Mouse (Mus musculus) ovary, postnatal 10 days (tissue): ENCODE measurements at regions not wholly inside any gene's neighbourhood (a gene's known extent, or its start where the extent isn't known, plus 50 kb on each side); places are given as distances from the start of the nearest gene placed in this dataset.
A peak's percentile ranks its signal among the peaks of the same experiment; 100 is the strongest.

Experiments used
- DNase-seq: peaks from one replicate; pipeline ENCODE4 v3.0.0; 2022; ENCODE audit warnings: low spot score

DNA sequence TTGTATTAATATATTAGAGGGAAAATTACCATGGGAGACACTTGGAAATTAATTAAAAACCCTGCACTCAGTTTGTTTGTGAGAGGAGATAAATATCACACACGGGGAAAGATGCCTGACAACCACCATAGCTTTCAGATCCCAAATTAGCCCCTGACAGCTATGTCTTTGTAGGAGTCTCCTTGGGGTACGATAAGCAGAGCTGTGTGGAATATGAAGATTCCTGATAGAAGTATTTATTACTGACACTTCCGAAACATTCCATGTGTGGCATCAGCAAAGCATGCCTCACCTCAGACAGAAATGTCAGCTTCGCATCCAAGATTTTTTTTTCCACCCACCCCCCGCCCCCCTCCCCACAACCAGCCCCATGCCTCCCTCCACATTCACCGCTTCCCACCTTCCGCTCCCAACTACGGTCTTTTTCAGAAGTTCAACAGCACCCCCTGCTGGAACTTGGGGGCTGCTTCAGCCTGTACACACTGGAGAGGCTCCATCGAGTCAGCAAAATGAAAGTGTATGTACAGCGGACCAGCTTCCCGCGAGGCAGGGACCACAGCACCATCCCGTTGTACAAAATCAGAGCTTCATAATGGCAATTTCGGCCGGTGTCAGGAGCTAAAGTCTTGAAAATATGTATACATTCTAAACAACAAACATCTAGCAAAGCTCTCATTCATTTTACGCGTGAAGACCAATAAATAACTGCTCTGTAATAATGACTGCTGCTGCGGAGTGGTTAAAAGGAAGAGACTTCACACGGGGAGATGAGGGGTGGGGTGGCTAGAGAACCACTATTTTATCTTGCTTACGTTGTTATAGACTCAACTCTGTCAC is 66.7 kb downstream of the Rwdd3 start:
- peak; percentile 37 for DNase-seq

DNA sequence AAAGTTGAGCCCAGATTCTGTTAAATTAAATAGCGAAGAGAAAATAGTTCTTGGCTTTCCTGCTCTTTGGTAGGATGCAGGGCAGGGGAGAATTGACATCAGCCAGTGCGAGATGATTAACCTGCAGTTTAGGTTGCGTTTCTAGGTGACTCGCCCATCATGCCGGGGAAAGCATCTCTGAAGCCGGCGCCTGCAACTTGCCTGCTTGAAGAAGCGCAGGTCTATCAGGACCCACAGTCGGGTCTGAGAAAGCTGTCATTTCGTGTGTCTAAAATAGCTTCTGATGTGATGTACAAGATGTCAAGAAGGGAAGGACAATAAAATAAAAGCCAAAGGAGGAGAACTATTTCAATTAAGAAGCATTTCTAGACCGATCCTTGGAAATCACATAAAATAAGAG is 68.6 kb downstream of the Rwdd3 start:
- no peak for DNase-seq

DNA sequence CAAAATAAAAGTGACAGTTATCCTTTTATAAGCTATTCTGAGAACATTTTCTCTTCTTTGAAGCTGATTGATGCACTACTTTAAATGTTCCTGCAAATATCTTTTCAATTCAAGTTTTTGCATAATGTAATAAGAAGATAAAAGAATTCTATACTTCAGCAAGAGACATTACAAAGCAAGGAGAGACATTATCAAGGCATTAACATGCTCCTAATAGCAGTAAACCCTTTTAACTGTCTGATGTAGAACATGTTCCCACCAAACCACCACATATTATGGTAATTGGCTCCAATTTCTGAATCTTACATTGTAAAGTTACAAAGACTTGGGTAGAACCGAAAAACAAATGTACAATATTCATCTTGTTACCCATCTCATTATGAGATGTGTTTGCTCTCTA is 69.4 kb downstream of the Rwdd3 start:
- DNase-seq = no peak

DNA sequence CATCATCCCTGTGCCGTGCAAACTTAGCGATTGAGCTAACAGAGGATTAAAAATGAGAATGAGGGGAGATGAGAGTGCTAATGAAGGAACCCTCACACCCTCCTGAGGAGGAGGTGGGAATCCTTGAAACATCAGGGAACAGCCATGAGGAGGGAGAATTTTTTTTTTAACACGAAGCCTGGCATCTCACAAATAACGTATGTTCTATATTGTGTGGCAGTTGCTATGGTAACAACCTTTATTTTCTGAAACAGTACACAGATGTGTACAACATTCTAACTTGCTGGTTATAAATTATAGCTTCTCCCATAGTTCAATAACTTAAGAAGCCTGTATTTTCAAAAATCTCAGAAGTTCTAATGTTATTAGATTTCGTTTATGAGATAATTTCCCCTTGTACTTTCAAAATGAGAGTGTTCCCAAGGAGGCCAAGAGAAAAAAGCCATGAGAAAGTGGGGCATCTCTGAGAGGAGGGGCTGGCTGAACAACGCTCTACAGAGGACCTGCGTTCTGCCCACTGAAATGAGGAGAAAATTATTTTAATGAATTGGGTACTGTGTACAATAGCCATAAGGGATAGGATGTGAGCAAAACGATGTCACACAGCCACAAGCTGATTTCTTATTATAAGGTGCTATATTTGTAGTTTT is 71.2 kb downstream of the Rwdd3 start:
- no peak for DNase-seq

DNA sequence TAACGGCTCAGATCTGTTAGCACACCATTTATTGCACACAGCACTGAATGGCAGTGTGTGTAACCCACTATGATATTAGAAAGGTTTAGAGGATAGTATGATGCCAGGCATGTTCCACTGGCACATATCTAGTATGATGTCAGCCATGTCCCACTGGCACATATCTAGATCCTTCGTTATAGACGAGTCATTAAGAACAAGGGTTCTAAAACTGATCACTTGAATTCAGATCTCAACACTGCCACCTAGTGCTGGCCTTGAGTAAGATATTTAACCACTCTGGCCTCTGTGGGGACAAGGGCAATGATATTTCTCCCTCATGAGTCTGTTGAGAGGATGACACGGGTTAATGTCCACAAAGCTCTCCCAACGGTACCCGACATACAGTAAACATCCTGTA is 78.0 kb downstream of the Rwdd3 start:
- no peak for DNase-seq

DNA sequence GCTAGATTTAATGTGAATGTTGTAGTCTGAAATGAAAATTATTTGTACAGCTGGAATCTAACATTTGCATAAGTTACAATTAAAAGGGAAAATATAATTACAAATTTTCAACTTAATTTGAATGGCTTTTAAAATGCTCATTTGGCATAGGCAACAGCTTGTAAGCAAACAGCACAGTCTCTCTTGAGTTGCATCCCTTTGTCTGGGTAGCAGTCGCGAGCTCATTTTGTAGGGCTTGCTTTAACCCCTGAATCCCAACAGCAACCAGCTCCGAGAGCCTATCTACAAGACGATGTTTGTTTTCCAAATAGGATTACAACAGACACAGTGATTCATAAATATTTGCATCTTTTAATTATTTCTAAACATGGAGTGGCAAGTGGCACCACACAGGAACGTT is 82.8 kb downstream of the Rwdd3 start:
- DNase-seq = no peak

DNA sequence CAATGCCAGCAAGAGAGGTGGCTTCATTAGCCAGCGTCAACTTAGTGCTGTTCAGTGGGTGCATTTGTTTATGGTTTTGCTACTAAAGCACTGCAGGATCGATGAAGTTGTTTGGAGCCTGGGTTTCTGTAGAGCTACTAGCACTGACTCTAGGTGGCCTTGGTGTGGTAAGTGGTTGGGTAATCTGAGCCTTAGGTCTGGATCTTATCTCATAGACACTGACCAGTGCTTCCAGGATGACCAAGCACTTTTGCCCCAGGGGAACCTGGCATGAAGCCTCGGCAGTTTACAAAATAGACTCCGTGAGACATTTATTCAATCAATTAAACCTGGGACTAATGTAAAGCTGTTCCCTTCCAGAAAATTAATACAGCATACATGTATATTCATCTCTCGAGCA is 102.8 kb downstream of the Rwdd3 start:
- DNase-seq = no peak

DNA sequence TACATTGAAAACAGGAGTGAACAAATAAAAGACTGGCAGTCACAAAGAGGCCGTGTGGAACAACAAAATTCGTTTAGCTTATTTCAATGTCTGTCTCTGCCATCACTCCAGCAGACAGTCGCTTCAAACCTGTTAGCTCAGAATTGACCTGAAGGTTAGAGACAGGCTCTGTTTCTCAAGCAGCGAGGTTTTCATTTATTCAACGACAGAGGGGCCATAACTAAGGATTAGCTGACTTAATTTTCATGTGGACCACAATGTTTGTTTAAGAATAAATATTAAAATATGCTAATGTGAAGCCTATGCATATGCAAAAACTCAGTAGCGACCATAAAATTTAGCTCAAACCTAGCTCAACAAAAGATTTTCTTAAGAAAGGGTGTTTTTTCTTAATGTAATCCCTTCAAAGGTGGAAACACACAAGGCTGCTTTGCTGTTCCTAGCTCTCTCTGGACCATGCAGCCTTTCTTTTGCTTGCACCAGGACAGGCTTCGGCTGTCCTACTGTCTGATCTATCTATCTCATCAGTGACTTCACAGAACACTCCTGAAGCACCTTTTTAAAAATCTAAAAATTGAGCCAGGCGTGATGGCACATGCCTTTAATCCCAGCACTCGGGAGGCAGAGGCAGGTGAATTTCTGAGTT is 135.5 kb downstream of the Rwdd3 start:
- no peak for DNase-seq

DNA sequence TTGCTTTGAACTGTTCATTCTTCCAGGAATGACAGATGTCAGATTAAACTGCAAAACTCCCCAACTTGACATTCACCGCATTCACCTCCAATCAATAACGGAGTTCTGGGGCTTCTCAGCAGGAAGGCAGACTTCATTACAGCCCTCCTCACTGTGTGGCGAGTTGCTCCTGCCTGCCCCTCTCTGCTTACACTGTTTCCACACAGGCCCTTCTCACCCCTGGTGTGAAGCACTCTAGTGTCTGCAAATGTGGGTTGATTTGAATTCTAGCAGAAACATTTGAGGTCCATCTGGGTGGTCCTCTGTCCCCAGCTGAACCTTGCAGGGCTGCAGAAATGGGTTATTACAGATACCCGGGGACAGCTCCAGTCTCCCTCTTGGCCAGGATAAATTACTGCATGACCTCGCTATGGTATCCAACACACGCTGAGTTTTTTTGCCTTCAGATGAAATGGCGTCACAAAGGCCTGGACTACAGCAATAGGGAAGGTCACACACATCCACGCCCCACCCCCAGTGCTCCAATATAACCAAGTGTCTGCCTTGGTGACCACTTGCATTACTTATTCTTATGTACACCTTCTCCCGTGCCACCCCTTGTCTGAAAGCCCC is 145.8 kb downstream of the Rwdd3 start:
- no peak for DNase-seq

DNA sequence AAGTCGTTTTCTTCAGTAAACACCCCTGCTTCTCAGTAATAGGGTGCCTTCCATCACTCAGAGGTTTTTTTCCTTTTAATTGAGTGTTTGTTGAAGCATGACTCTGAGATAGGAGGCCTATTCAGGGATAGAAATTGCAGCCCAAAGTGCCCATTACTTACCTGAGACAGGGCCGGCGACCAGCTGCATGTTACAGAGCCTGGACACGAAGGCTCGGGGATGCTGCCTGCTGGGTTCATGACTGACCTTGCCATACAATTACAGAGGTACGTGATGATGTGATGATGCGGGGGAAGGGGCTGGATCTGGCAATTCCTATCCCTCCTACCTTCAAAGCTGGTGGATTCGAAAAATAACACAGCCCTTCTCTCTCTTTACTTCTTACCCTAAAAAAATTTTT is 146.7 kb downstream of the Rwdd3 start:
- DNase-seq = no peak

DNA sequence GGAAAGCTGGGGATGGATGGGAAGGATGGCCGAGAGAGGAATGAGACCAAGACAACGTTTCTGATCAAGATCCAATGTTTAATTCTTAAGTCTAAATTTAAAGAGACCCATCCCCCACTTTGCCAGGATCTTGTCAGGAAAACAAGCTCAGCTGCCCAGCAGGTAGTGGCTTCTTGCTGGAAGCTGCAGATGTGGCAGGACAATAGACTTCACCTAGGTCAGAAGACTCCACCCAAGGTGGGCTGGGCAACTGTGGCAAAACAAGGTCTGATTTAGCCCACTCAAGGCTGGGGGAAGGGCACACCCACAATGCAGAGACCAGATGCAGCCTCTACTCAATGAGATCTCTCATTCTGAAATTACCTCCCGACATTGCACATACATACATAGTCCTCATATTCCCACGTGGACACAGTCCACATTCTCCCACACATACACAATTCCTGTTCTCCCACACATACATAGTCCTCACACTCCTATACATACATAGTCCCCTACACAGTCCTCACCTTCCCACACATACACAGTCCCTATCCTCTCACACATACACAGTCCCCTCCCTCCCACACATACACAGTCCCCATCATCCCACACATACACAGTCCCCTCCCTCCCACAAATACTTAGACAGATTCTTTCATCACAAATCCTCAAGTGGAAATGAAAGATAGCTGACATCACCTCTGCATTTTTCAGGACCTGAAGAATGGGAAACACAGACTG is 150.2 kb downstream of the Rwdd3 start:
- no peak for DNase-seq

DNA sequence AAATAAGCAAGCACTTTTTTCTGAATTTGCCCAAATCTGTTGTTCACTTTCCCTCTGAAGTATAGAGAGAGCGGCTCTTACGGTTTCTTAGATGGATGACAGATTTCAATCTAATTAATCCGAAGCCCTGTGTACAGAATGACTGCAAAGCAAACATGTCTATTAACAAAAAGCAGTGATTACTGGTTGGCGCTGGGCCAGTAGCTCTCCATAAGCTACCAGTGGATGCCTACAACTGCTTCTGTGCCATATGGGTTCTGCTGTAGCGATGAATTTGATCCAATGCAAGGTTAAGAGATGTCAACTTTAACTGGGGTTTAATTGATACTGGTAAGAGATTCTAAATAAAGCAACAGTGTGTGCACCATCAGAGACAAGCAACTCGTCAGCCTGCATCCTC is 162.3 kb downstream of the Rwdd3 start:
- DNase-seq = no peak

DNA sequence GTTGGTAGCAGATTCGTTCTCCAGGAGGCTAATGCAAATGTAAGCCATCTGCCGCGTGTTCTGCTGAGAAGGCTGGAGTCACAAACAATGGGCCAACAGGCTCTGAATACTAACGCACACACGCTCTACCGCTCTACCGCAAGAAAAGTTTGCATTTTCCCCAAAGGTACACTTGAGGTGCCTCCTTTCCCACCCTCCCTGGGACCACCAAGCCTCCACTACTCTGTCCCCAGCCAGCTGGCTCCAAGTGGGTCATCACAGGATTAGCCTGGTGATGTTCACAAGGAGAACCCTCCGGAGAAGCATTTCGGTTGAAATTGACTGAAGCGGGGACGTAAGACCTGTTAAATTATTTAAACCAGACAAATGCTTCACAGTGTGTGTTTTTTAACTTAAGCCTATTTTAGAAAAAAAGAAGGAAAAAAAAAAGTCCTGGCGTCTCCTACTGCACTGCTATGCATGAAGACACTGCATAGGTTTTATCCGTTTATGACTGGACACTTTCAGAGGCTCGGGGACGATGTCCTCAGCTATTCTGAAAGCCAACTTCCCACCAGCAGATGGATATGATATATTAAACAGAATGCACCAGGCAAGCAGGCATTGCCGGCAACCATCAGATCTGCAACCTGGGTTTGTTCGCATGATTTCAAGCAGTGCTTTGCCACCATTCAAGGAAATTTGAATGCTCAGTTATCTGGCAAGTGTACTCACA is 187.8 kb downstream of the Rwdd3 start:
- DNase-seq = no peak

DNA sequence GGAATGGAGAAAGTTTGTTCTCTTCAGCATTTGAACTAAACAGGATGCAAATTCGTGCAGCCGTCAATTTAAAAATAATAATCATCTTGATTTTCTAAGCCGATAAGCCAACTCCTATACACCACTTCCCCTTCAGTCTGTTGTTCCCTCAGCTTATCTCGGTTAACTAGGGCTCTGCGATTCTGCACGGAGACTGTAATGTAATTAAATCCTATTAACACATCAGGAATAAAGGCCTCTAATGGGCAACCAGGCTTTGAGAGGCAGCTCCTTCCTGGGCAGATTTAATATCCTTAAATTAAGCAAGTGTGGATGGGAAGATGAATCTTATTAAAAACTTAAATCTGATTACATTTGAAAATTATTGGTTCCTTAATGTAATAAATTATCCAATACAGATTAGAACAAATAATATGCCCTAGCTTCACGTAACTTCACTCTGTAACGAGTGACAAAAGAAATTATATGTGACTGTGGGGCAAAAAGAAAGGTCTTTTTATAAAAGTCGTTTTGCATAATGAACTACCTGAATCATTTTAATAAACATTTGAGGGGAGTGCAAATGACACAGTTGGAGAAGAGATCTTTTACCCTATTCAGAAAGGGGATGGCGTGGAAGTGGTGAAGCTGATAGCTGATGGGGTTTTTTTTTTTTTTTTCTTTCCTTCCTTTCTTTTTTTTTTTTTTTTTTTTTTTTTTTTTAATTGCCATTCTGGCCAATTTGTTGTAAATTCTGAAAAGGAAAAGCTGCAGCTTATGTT is 188.5 kb downstream of the Rwdd3 start:
- no peak for DNase-seq

DNA sequence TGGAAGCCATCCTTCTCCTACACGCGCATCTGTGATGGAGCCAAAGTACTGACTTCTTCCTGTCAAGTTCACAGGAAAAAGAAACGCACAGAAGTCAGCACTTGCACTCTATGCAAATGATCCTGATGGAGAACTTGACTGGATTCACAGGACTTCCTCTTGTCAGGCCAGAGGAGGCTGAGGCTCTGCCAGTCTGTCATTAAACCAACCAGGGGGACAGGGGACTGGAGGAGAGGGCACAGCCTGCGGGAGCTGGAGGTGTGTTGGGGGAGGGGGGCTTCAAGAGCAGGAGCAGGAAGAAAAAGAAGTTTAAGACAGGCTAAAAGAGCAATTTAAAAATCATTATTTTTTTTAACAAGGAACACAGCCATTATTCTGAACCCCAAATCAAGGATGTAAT is 189.3 kb downstream of the Rwdd3 start:
- DNase-seq = no peak

DNA sequence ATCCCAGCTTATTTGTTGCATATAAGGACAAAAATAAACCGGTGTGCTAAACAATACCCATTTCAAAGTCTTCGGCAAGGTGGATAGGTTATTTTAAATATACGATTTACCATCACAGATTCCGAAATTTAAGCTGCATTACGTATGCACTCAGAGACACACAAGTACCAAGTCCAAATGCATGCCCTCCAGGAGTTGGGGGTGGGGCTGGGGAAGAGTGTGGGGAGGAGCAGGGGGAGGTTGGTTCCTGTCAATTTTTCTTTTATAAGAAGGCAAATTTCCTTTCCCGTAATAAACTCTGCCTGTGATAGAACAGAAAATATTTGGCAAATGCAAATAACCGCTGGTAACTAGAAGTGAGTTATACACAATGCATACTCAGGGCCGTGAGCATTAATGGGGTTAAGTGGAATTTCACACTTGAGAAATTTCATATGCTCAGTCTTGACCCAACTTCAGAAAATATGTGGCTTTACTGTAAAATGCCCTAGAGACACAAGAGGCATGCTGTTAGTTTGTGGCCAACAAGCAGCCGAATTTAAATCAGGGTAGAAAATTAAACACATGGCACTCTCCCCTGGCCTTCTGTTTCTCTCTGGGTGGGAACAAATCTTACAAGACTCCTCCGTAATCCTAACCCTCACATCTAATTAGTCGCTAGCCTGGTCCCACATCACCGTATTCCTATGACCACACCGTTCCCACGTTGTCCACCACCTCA is 200.6 kb downstream of the Rwdd3 start:
- no peak for DNase-seq

DNA sequence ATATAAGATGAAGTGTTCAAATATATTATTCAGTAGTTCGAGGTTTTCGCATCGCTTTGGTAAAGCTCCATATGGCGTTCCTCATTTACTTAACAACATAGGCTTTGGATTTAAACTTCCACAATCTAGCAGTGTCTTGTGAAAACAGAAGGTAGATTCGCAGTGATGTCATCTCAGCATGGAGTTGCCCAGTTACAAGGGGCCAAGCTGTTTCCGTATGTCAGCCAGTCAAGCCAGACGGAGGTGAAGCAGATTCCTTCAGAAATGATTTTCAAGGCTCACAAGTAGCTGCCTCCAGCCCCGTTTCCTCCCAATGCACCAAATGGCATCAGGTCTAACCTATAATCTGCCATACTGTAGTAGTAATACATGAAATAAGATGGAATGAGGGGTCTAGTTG is 224.6 kb downstream of the Rwdd3 start:
- DNase-seq = no peak

DNA sequence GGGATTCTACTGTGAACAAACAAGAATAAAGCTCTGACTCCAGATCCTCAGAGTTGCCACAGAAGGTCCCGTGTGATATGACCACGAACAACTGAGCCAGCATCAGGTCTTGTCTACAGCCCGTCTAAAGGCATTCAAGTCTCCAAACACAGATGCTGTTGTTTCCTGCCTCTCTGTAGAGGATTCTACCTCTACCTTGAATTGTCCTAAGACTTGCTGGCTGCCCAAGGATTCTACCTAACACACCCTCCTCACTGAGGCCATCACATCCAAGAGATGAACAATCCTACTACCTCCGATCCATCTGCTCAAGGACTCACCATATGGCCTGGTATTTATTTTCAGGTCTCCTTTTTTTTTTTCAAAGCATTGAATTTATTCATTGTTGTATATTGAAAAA is 237.1 kb downstream of the Rwdd3 start:
- DNase-seq = no peak

DNA sequence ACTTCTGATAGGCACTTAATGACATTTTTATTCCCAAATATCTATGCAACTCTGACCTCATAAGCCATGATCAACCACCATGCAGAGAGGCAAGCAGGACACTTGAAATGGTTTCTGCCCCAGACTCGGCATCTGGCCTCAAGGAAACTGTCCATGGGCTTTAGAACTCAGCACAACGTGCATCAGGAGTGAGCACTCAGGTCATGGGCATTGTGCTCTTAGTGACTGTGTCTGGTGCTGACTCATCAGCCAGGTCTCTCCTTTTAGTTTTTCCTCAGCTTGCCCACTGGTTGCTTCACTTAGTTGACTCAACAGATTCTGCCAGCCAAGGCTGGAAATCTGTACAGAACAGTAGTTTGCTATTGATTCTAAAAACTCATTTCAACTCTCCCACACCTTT is 251.1 kb downstream of the Rwdd3 start:
- no peak for DNase-seq

DNA sequence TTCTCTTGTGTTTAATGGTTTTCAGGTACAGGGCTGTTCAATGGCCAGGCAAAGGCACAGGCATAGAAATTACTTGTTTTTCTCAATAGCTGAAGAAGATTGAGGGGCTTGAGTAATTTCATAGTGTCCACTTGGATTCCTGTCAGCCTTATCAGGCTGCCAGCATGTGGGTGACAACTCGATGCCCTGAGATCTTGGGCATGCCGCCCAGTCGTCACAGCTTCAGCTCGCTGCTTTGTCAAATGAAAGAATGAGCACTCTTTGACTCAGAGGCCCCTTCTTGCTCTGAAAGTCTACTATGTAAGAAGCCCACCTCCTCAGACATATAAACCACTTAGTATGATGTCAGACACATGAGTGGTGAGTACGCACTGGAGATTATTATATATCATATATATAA is 272.6 kb downstream of the Rwdd3 start:
- no peak for DNase-seq
